Mouse (Mus musculus) liver, adult (tissue): ENCODE data around the gene Prkab2.

Experiments
- GATA4 ChIP-seq: IDR thresholded peaks from 2 replicates; pipeline ENCODE4 v1.6.1; 2014; ENCODE audit warnings: mild to moderate bottlenecking, low read length; ENCODE audit not compliant: insufficient replicate concordance

The Prkab2 gene

DNA sequence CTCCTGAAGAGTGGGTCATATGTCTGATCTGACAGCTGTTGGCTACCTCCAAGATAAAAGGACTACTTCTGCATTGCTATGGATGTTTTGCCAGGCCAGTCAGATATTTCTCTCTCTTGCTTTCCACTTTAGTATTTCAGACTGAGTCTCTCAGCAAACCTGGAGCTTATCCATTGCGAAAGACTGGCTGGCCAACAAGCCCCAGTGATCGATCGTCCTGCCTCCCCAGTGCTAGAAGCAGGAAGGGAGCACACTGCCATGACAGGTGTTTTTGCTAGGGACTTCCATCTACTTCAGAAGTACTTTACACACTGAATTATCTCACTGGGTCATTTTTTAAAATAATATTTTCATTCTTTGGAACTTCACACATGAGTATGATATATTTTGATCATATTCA, 20.4 kb downstream of the Prkab2 start:
- no peak for TF ChIP-seq GATA4

DNA sequence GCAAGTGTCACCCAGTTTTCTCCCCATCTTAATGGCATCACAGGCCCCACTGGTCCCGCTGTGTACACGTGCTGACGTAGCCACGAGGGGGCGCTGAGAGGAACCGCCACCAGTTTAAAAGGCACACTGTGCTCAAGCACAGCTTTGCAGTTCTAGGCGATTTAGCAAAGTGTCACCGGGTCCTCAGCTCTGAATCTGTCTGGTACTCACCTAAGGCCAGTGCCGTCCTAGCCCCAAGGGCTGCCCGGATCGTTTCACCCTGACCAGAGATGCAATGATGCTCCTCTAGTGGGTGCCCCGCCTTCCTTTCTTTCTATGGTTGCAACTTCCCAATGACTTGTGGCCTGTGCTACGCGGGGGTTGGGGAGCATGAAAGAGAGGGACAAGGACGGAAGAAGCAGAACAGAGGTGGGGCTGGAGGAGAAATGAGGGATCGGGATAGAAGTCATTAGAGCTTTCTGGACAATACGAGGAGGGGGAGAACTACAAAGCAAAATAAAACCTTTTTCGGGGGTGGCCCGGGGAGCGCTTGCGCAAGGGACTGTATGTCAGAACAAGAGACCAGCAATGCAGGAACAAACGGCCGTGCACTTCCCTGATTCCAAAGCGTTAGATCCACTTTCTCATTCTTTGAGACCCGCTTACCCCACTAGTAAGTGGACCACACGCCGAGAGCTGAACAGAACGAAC, 22.8 kb downstream of the Prkab2 start:
- no peak for TF ChIP-seq GATA4

DNA sequence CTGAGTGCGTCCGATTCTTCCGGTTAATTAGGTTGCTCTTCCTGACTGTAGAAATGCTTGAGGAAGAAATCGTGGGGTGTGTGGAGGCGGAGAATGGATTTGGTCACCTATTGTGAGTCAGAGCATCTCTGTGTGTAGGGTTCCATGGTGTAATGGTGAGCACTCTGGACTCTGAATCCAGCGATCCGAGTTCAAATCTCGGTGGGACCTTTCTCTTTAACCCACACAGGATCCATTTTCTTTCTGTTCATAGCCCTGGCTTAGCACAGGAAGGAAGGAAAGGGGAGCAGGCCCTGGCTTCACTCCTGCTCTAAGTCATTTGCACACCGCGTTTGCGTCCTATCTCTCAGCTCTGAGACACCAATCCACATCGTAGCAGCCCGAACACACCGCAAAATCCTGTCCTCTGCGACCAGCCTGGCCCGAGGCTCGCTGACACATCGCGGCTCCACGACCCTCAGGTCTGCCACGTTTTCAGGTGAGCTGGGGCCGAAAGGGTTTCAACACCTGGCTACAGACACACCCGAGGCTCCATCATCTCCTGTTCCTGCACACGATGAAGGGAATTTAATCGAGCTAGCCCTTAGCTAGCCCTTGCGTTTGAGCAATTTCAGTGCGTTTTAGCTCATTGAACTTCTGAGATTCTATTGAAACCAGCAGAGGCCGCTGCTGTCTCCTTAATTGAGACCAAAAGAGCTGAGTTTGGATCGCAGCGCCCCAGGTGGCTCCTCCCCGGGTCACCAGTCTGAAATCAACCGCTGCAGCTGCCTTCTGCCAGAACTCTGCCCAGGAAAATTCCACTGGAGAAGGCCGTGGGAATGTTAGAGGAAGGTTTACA, 23.5 kb downstream of the Prkab2 start:
- no peak for TF ChIP-seq GATA4

DNA sequence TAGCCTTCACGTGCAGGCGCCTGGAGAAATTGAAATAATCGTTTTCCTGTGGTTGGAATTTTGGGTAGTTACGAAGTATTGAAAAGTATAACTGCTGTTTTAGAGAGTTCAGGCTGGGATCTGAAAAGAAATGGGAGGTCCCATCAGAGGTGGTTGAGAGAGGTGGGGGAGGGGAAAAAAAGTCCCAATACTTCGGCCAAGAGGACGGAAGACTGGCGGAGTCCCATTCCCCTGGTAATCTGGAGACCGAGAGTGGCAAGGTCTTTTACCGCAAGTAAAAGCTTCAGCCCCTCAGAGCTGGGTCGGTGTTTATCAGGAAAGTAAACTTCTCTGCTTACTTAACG, 24.1 kb downstream of the Prkab2 start:
- TF ChIP-seq GATA4, result no peak

DNA sequence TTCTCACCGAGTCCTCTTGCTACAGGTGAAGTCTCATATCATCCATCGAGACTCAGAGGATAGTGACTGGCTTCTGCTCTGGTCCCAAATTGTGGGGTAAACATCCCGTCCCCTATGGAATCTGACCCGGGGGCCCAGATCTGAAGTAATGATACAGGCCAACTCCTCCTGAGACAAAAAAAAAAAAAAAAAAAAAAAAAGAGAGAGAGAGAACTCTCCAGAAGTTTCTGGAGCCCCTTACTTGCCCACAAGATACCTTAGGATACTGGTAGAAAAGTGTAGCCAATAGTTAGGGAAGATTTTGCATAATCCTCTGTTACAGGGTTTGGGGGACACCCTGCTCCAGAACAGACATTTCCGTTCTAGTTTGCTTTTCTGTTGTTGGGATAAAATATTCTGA, 24.6 kb downstream of the Prkab2 start:
- TF ChIP-seq GATA4, result no peak

DNA sequence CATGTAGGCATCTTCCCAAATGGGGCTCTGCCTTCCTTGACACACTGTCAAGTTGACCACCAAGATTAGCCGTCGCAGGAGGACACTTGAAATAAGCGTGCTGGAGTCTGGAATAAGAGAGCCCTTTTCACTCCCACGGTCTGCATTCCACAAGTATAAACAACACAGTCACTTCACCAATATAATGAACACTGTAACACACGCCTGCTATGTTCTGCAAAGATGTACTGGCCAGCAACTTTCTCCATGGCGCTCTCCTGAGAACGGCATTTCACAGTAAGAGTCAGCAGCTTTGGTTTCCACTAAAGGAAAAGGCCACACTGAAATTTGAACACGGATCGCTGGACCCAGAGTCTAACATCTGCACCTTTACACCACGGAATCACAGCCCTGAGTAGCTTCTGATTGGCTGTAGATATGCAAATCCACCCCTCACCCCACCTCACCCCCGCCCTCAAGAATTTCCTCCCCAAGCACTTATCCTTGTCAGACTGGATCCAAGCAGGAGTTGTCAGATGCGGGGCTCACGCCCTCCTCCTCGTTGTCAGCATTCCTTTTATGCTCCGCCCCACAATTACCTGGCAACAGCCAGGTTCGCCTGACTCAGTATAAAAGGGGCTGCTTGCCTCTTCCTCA, 25.7 kb downstream of the Prkab2 start:
- no peak for TF ChIP-seq GATA4

DNA sequence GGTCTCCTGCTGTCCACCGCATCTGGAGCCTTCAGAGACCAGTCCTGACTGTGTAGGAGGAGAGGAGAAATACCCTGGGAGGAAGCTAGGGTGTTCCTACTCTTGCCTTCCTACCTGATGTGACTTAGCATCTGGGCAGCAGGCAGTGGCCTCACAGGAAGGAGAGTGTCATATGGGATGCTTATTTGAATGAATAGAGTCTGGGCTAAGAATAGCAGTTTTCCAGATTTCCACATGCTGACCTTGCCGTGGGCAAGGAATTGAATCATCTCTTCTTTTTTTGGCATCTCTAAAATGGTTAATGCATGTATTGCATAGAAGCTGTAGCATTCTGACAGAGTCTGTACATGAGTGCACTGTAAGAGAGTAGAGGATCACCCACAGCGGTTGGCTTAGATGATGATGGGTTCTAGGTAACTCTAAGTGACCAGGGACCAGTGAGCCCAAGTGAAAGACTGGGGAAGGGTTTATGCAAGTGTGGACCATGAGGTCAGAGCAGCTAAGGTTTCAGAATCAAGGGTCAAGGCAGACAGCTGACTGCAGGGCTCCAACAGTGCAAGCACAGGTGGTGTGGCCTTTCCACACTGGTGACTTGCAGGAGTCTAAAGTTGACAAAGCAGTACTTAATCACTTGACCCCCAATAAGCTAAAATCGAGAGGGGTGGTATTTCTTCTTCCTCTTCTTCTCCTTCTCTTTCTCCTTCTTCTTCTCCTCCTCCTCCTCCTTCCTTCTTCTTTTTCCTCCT, 28.6 kb downstream of the Prkab2 start:
- no peak for TF ChIP-seq GATA4

DNA sequence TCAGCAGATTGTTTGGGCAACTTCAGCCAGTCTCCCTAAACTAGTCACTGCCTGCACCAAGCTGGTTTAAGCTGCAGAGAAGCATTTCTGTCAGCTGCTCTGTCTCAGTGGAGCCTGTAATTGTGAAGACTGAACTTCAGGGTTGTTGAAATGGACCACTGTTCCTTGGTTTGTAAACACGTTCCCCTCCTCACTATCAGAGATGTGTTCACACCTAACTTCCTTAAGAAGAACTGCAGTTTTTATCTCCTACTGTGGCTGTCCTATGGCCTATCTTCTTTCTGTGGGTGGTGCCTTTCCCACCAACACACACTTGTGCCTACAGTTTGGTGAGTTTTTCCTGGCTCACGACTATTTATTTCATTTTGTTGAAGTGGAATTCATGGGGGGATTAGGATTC, 31.3 kb downstream of the Prkab2 start:
- TF ChIP-seq GATA4, result no peak

DNA sequence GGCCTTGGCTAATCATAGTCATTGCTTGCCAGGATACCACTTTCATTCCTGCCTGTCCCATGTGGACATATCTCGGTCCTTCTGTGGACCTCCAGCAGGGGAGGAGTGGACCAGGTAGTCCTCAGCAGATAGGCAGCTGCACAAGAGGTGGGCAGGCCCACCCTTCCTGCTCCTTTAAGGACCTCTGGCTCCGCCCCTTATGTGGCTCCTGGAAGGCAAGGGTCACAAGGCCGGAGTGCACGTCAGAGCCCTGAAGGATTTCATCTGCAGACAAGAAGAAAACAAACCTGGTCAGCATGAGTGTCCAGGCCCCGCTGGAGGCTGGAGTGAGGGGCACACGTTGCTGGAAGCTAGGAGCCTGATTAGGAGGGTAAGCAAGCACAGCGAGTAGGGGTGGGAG, 32.6 kb downstream of the Prkab2 start:
- no peak for TF ChIP-seq GATA4

DNA sequence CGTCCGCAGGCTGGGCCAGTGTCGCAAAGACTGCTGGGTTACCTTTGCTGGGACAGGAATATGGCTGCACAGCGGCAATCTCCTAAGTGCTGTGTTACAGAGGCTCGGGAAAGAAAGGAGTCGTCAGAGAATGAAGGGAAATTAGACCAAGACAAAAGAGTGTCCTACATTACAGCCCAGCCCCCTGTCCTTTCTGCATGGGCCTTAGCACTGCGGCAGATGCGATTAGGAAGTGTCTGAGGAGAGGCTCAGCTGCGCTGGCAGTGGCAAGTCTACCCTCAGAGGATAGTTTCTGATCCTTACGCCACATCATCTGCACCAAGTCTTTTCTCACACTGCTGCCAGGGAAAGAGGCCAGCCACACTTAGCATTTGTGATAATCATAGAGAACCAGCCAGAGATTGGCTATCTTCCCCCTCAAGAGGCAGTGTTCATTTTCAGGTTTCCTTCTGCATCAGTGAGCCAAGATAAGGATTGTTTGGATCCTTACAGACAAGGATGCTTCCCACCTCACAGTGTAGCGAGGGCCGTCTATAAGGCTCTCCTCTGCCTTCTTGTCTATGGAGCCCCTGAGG, 33.5 kb downstream of the Prkab2 start:
- TF ChIP-seq GATA4, result no peak

DNA sequence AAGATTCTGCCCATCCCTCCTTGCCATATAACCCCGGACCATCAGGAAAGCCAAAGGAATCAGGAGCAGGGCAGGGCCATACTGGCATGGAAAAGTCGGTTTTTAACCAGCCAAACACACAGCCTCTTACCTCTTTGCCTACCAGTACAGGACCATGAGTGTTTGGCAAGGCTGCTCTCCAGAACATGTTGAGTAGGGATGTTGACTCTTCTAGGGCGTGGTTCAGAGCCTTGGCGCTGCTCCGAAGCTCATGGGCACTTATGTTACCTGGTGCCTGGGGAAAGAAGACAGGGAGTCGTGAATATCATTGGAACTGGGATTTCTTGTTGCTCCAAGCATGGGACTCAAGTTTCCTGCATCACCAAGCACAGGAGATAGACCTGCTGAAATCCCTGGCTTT, 35.8 kb downstream of the Prkab2 start:
- no peak for TF ChIP-seq GATA4

DNA sequence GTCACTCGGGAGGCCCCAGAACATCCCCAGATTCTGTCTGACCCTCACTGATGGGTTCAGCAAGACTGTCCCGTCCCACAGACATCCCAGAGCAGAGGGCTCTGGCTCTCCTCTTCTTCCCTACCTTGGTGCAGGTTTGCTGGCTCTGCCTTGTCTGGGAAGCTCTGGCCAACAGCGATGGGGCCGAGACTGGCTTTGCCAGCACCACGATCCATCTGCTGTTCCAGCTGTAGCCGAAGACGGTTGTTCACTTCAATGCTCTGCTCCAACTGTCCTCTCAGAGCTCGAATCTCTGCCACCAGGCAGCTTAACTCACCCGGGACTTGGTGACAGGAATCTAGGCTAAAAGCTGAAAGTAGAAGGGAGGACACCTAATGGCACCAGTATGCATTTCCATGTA, 38.9 kb downstream of the Prkab2 start:
- TF ChIP-seq GATA4, result no peak

DNA sequence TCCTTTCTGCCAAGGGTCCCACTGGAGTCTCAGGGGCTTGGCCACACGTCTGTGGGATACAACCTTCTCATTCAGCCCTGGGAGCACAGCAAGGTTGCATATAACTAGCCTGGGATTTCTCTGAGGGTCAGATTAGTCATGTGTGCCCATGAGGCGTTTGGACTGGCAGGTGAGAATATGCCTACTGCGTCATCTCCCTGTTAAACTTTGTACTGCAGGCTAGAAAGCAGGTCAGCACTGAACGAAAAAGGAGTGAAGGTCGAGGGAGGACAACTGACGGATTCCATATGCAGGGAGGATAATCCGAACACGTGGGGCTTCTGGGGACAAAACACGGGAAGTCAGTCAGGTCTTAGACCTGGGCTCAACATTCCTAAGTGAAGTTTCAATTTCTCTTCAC, 39.3 kb downstream of the Prkab2 start:
- no peak for TF ChIP-seq GATA4

DNA sequence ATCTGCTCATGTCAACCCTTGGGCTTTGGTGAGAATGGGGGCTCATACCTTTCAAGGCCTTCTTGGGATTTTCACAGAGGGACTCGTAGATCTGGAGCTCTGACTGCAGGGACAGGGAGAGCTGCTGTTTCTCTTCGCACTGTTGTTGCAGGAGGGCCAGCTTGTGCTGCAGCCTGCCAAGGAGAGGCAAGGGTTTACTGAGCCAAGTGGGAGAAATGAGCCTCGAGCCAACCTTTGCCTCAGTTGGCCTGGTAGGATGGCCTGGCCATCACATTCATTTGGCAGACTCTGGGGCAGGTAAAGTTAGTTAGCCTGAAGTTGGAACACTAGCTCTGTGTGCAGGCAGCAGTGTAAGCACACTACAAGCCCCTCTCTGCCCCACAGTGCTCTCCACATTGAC, 41.1 kb downstream of the Prkab2 start:
- no peak for TF ChIP-seq GATA4

DNA sequence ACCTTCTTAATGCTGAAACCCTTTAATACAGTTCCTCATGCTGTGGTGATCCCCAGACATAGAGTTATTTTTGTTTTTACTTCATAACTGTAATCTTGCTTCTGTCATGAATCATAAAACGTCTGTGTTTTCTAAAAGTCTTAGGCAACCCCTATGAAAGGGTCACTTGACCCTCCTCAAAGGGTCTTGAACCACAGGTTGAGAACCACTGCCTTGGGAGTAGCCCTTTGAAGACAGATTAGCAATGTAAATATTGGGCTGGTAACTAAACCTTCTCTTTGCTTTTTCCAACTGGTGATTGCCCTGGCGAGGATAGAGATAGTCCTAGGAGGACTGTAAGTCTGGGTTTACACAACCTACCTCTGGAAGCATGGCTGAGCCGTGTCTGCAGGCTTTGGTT, 43.2 kb downstream of the Prkab2 start:
- TF ChIP-seq GATA4, result no peak
